Mouse (Mus musculus): ENCODE data around the gene Gm4302. TPM values are rescaled to one million over a fixed set of nuclear protein-coding genes. Genes with fewer than 3 reads are reported as not detected.
A peak's percentile ranks its signal among the peaks of the same experiment; 100 is the strongest.
"Not testable (repeated sequence)": the region's sequence is repeated elsewhere in the genome, so short reads cannot be mapped to it uniquely, and the experiment has no call there.

Gm4302 gene
- not detected for total RNA-seq (2021)

GRCm38 (mm10) chr10:100340536-100340935, at the start of gene Gm4302:
Gene Gm4302 (plus strand): TSS chr10:100340836.
- intact Hi-C loops (cut with DNase I) = not testable (repeated sequence)

GRCm38 (mm10) chr10:100296105-100296504, 44.5 kb upstream of the Gm4302 start:
- intact Hi-C loops (cut with DNase I) = no loop called here
- DNase-seq = no peak

More at GRCm38 (mm10) chr10:100340536-100340935, at the start of gene Gm4302:
- not testable (repeated sequence) for DNase-seq

GRCm38 (mm10) chr10:100300106-100300505, 40.5 kb upstream of the Gm4302 start:
- intact Hi-C loops (cut with DNase I); DNase-seq: not testable (repeated sequence)

- DNase-seq; intact Hi-C loops (cut with DNase I): not testable (repeated sequence)
Measured at GRCm38 (mm10) chr10:100335376-100335775, 5.3 kb upstream of the Gm4302 start, which contains the start of gene Gm4301. Gene Gm4301 (plus strand): TSS chr10:100335676.

GRCm38 (mm10) chr10:100345672-100346071, 5.0 kb downstream of the Gm4302 start, which contains the start of gene Gm4303:
Gene Gm4303 (plus strand): TSS chr10:100345972.
- intact Hi-C loops (cut with DNase I); DNase-seq: not testable (repeated sequence)

- intact Hi-C loops (cut with DNase I); DNase-seq: not testable (repeated sequence)
Measured at GRCm38 (mm10) chr10:100350793-100351192, 10.2 kb downstream of the Gm4302 start, which contains the start of gene Gm4305. Gene Gm4305 (plus strand): TSS chr10:100351093.

- intact Hi-C loops (cut with DNase I) = not testable (repeated sequence)
- DNase-seq = peak; percentile 1
Measured at GRCm38 (mm10) chr10:100356841-100357240, 16.2 kb downstream of the Gm4302 start.

- DNase-seq; intact Hi-C loops (cut with DNase I): not testable (repeated sequence)
Measured at GRCm38 (mm10) chr10:100361038-100361437, 20.4 kb downstream of the Gm4302 start, which contains the start of gene Gm4307. Gene Gm4307 (plus strand): TSS chr10:100361338.

- DNase-seq; intact Hi-C loops (cut with DNase I): not testable (repeated sequence)
Measured at GRCm38 (mm10) chr10:100382460-100382859, 41.8 kb downstream of the Gm4302 start, which contains the start of gene Gm4312. Gene Gm4312 (minus strand): TSS chr10:100382560.

Other genes starting within 250 kb of the Gm4302 start
- not detected for gene Gm4301, start 5.2 kb upstream of the Gm4302 start, total RNA-seq (2021)
- gene Gm4303, start 5.1 kb downstream of the Gm4302 start, total RNA-seq (2021) = not detected
- not detected for gene Gm4305, start 10.3 kb downstream of the Gm4302 start, total RNA-seq (2021)
- not detected for gene Gm4307, start 20.5 kb downstream of the Gm4302 start, total RNA-seq (2021)
- not detected for gene Gm4312, start 41.7 kb downstream of the Gm4302 start, total RNA-seq (2021)
- gene Tmtc3, start 146.5 kb downstream of the Gm4302 start, total RNA-seq (2021) = 10 to 100 TPM; 11.6 to 12.6 TPM
- 10 to 100 TPM; 11.1 to 13.1 TPM for gene Cep290, start 146.7 kb downstream of the Gm4302 start, total RNA-seq (2021)
- gene 4930430F08Rik, start 249.6 kb downstream of the Gm4302 start, total RNA-seq (2021) = 10 to 100 TPM; 16.8 to 21.4 TPM
- gene 1700017N19Rik, start 249.6 kb downstream of the Gm4302 start, total RNA-seq (2021) = not detected